Mouse (Mus musculus) 3134 (cell line): ENCODE data around the gene Lonrf3.

Experiments
- DNase-seq: peaks from one replicate; pipeline ENCODE4 v3.0.0-alpha.2; 2011; ENCODE audit warnings: low spot score; ENCODE audit not compliant: insufficient read length; ENCODE audit errors: extremely low read depth

Lonrf3 gene

GRCm38 (mm10) chrX:36328271-36329039 lies at the start of gene Lonrf3:
Lonrf3 (plus strand) TSS chrX:36328353.
- DNase-seq = peak; percentile 4

GRCm38 (mm10) chrX:36278750-36279149 lies 49.4 kb upstream of the Lonrf3 start:
- no peak for DNase-seq

DNA sequence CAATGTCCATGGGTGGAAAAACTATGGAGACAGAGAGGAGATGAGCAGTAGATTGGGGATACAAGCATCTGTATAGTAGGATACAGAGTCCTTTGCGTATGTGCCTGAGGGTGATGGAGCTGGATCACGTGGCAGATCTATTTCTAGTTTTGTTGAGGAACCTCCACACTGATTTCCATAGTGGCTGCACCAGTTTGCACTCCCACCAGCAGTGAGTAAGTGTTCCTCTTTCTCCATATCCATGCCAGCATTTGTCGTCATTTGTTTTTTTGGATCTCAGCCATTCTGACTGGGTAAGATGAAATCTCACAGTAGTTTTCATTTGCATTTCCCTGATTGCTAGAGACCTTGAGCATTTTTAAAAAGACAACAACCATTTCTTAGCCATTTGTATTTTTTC lies 16.7 kb upstream of the Lonrf3 start:
- DNase-seq = no peak

- no peak for DNase-seq
These were observed 480 bp upstream of the Lonrf3 start for GRCm38 (mm10) chrX:36327491-36328255.

DNA sequence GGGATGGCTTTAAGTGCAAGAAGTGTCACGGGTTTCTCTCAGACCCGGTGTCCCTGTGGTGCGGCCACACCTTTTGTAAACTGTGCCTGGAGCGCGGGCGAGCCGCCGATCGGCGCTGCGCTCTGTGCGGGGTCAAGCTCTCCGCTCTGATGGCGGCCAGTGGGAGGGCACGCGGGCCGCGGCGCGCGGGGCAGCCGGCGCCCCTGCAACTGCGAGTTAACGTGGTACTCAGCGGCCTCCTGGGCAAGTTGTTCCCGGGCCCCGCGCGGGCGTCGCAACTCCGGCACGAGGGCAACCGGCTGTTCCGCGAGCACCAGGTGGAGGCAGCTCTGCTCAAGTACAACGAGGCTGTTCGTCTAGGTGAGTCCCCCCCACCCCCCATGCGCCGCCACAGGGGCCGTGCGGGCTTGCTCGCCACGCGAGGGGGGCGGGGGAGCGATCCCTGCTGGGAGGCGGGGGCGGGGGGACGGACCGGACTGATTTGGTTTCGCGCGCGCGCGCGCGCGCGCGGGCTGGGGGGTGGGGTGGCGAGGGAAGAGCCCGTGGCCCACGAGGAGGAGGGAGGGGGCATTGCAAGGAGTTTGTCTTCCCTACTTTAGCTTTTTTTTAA lies 992 bp downstream of the Lonrf3 start:
- peak; percentile 0 for DNase-seq

- no peak for DNase-seq
These were observed 1.8 kb downstream of the Lonrf3 start for GRCm38 (mm10) chrX:36329849-36330411.

- DNase-seq = no peak
These were observed 24.3 kb downstream of the Lonrf3 start for GRCm38 (mm10) chrX:36352446-36352845.

GRCm38 (mm10) chrX:36385340-36385739 lies 57.2 kb downstream of the Lonrf3 start:
- DNase-seq = no peak

DNA sequence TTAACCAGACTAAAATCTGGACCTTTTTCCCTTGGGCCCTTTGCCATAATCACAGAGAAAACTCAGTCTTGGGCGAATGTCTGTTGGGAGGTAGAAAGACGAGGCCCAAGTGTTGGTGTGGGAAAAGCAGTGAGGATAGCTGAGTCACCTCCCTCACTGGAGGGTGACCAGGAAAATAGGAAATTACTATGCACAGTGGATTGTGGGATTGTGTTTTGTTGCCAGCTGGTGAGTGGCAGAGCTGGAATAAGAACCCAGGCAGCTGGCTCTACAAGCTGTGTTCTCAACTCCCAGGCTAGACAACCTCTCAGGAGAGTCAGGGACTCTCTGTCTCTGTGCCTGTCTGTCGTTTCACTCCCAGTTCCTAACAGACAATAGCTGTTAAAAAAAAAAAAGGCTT lies 61.8 kb downstream of the Lonrf3 start:
- peak; percentile 27 for DNase-seq

DNA sequence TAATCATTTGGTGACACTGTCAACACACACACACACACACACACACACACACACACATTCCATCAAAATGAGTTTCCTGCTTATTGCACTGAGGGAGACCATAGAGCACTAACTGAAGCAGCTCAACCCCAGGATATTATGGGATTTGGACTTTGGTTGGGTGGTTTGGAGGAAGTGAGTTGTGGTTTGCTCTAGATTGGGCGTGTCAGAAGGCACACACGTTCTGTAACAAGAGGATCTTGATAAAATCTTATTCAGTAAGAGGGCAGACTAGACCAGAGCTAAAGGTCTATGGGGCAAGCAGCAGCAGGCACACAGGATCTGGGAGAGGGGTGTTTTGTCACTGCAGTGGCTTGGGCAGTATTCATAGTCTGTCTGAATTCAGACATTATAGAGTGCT lies 62.4 kb downstream of the Lonrf3 start:
- peak; percentile 19 for DNase-seq

DNA sequence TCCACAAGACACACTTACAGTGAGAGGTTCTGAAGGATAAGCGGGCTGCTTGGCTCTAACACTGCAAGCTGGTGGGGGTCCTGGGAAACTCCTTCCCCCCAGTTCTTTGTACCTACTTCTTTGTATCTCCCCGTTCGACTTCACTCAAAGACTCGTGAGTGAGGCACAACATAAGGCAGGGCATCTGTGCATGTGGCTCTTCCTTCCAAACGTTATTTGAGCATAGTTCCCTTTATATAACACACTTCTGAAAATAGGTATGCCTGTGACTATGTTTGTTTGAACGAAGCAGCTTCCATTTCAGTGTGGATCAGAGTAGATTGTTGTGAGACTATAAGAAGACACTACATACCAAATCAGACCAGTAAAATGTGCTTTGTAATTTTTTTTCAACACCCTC lies 64.5 kb downstream of the Lonrf3 start:
- DNase-seq = no peak

GRCm38 (mm10) chrX:36393279-36393678 lies 65.1 kb downstream of the Lonrf3 start:
- DNase-seq = no peak

DNA sequence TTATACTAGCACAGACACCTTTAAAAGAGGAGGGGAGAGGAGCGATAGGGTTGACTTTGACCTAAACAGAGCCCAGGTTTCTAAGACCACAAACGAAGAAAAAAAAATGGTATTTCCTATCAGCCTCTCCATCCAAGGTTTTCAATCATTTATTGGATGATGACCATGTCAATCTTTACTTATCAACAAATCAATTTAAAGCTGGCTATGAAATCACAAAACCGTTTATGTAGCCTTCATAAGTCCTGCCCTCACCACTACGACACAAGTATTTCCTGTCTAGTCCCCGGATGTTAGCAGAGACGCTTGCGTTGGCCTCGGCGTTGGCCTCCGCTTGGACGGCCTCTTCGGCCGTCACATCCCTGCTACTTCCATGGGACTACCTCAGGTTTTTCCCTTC lies 72.8 kb downstream of the Lonrf3 start, which contains the start of gene Gm6268:
Gm6268 (plus strand) TSS at position 301 of the 400 bp plus-strand sequence.
- DNase-seq = no peak

DNA sequence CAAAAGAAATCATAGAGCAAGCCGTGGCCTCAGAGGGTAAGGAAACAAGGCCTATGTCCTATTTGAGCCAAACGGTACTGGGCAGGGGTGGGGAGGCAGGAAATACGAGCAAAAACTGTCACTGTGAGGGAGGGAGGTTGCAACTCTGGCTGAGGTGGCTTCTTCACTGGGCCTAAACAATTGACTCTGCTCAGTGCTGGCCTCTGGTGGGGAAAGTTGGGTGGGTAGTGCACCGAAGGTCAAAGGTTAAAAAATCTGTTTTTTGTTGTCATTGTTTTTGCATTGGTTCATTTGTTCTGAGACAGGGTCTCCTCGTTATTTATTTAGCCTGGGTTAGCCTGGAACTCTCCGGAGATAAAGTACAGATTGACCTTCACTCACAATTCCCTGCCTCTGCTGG lies 74.2 kb downstream of the Lonrf3 start:
- no peak for DNase-seq
